Mouse (Mus musculus): ENCODE results near the gene Uts2b. TPM values are rescaled to one million over a fixed set of nuclear protein-coding genes. Genes with fewer than 3 reads are reported as not detected.

Uts2b gene
- not detected in 2 replicates for total RNA-seq (2014; fragmentation: Nextera tagmentation)
- total RNA-seq (2017), result 0.17 TPM in 1 of 2 replicates, not detected in the other
- polyA plus RNA-seq (2012), result not detected in 2 replicates

DNA sequence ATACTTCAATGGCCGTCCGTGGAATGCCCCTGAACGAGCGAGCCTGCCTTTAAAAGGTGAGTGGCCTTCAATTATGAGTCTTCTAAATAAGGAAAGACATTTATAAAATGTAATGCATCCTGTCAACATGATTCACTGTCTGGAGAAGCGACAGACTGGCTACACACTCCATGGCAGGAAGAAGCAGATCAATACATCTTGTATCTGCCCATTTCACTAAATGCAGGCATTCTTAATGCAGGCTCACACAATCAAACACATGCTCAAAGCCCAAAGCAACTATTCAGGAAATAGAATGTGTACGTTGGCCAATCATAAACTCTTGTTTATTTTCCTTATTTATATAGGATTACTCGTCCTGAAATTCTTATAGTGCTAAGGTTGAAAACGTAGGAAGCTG is at the start of gene Uts2b:
Uts2b (minus strand) TSS at position 49 of the 400 bp plus-strand sequence.
- Histone ChIP-seq H3K4me1 (ENCODE audit: insufficient read depth, low read depth, low read length) (no peaks in the 10 kb centered on the region), H3K27me3 (ENCODE audit: insufficient read depth, low read length) (no peaks in the 10 kb centered on the region), H3K4me3 (ENCODE audit: low read depth, low read length) (no peak within 1 kb of the TSS), H3K9me3 (replicated peaks) (no peaks in the 10 kb centered on the region), H3K36me3 (replicated peaks) (no peaks in the 10 kb centered on the region)
- no peak for TF ChIP-seq CTCF (IDR thresholded peaks at IDR 0.05; ENCODE audit: low read depth, low read length)
- TF ChIP-seq POLR2AphosphoS5 (IDR thresholded peaks at IDR 0.05; ENCODE audit: insufficient replicate concordance, low read depth, low read length), result no peak
- TF ChIP-seq GATA1 (IDR thresholded peaks at IDR 0.05; ENCODE audit: borderline replicate concordance, low read length), result no peak
- TF ChIP-seq GATA2 (IDR thresholded peaks at IDR 0.05; ENCODE audit: borderline replicate concordance, low read depth, low read length), result no peak
- no peak for TF ChIP-seq TAL1 (conservative IDR thresholded peaks at IDR 0.05; ENCODE audit: low read depth, low read length)
- ATAC-seq (ENCODE audit: extremely low read depth, insufficient number of reproducible peaks, low FRiP score, poor library complexity, severe bottlenecking) (no peak), DNase-seq (ENCODE audit: low spot score) (no peak)

DNA sequence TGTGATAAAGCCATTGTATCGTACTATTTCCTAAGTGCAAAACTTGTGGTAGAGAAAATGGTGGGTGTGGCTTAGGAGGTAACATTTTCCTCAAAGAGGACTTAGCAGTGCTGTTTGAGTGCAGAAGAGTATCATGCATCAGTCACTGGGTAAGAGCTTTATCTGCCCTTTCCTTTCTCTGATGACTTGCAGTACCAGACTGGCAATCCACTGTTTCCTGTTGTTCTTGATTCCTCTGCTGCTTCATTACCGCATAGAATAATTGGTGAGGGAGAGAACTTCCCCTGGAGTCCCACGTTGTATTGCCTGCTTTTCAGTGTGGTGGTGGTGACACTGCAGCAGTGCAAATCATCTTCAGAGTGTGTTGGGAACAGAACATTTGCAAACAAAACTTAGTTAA is 47.6 kb upstream of the Uts2b start:
- no peaks in the 10 kb centered on the region for H3K27me3 ChIP-seq (ENCODE audit: insufficient read depth, low read length)
- no peak for TF ChIP-seq TAL1 (conservative IDR thresholded peaks at IDR 0.05; ENCODE audit: low read depth, low read length)
- TF ChIP-seq CTCF (IDR thresholded peaks at IDR 0.05; ENCODE audit: low read depth, low read length), result no peak
- no peak for TF ChIP-seq GATA2 (IDR thresholded peaks at IDR 0.05; ENCODE audit: borderline replicate concordance, low read depth, low read length)
- TF ChIP-seq GATA1 (IDR thresholded peaks at IDR 0.05; ENCODE audit: borderline replicate concordance, low read length), result no peak
- no peak for TF ChIP-seq POLR2AphosphoS5 (IDR thresholded peaks at IDR 0.05; ENCODE audit: insufficient replicate concordance, low read depth, low read length)
- no peak for DNase-seq (ENCODE audit: low spot score)
- no peak for ATAC-seq (ENCODE audit: extremely low read depth, insufficient number of reproducible peaks, low FRiP score, poor library complexity, severe bottlenecking)
- no peak overlapping the region for H3K4me3 ChIP-seq (ENCODE audit: low read depth, low read length)
- peaks cover 66% of the 10 kb centered on the region for H3K36me3 ChIP-seq (replicated peaks)
- H3K9me3 ChIP-seq (replicated peaks), result no peaks in the 10 kb centered on the region
- no peaks in the 10 kb centered on the region for H3K4me1 ChIP-seq (ENCODE audit: insufficient read depth, low read depth, low read length)

DNA sequence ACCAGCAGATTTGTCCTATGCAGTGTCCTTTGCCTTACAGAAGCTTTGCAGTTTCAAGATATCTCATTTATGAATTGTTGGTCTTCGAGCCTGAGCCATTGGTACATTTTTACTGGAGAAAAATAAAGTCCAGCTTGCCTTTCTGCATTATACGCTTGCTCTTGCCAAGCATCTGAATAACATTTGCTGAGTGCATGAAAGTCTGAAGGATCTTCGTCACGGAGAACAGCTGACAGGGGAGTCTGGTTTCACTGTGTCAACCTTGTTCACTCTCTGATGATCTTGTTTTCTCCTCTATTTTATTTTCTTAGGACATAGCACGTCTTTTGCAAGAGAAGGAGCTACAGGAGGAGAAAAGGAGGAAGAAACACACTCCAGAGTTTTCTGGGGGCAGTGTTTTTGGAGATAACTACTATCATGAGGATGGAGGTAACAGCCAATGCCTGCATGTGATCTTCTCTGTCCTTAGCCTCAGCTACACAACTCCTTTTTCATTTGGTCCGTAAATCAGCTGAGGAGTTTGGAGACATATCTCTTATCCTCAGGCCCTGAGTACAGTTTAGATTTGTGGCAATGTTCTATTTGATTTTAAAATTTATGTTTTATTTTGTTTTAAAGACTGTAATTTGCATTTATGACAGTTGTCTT is 47.0 kb upstream of the Uts2b start:
- TF ChIP-seq GATA1 (IDR thresholded peaks at IDR 0.05; ENCODE audit: borderline replicate concordance, low read length) (no peak), POLR2AphosphoS5 (IDR thresholded peaks at IDR 0.05; ENCODE audit: insufficient replicate concordance, low read depth, low read length) (no peak), CTCF (IDR thresholded peaks at IDR 0.05; ENCODE audit: low read depth, low read length) (no peak), GATA2 (IDR thresholded peaks at IDR 0.05; ENCODE audit: borderline replicate concordance, low read depth, low read length) (no peak), TAL1 (conservative IDR thresholded peaks at IDR 0.05; ENCODE audit: low read depth, low read length) (no peak)

DNA sequence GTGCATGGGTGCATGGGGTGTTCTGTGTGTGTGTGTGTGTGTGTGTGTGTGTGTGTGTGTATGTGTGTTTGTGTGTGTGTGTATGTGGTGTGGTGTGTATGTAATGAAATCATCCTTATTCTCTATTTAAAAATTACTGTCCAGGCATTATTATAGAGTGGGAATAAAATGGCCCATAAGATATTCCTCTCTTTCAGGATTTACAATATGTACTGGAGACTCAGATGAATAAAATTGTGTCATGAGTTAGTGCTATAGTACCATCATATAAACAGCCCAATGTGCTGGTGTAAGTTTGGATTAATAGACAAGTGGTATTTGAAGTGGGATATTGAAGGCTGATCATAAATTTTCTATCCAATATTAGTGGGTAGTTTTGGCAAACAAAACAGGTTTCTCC is 34.1 kb upstream of the Uts2b start:
- DNase-seq (ENCODE audit: low spot score) (no peak), ATAC-seq (ENCODE audit: extremely low read depth, insufficient number of reproducible peaks, low FRiP score, poor library complexity, severe bottlenecking) (no peak)
- Histone ChIP-seq H3K4me1 (ENCODE audit: insufficient read depth, low read depth, low read length) (no peaks in the 10 kb centered on the region), H3K9me3 (replicated peaks) (no peaks in the 10 kb centered on the region), H3K4me3 (ENCODE audit: low read depth, low read length) (no peak overlapping the region), H3K36me3 (replicated peaks) (peaks cover 24% of the 10 kb centered on the region), H3K27me3 (ENCODE audit: insufficient read depth, low read length) (no peaks in the 10 kb centered on the region)
- no peak for TF ChIP-seq POLR2AphosphoS5 (IDR thresholded peaks at IDR 0.05; ENCODE audit: insufficient replicate concordance, low read depth, low read length)
- no peak for TF ChIP-seq GATA2 (IDR thresholded peaks at IDR 0.05; ENCODE audit: borderline replicate concordance, low read depth, low read length)
- no peak for TF ChIP-seq GATA1 (IDR thresholded peaks at IDR 0.05; ENCODE audit: borderline replicate concordance, low read length)
- no peak for TF ChIP-seq TAL1 (conservative IDR thresholded peaks at IDR 0.05; ENCODE audit: low read depth, low read length)
- no peak for TF ChIP-seq CTCF (IDR thresholded peaks at IDR 0.05; ENCODE audit: low read depth, low read length)

More for the DNA sequence above, 47.0 kb upstream of the Uts2b start:
- H3K27me3 ChIP-seq (ENCODE audit: insufficient read depth, low read length), result no peaks in the 10 kb centered on the region
- H3K4me1 ChIP-seq (ENCODE audit: insufficient read depth, low read depth, low read length), result no peaks in the 10 kb centered on the region
- no peak overlapping the region for H3K4me3 ChIP-seq (ENCODE audit: low read depth, low read length)
- peaks cover 64% of the 10 kb centered on the region for H3K36me3 ChIP-seq (replicated peaks)
- DNase-seq (ENCODE audit: low spot score), result no peak
- ATAC-seq (ENCODE audit: extremely low read depth, insufficient number of reproducible peaks, low FRiP score, poor library complexity, severe bottlenecking), result no peak
- H3K9me3 ChIP-seq (replicated peaks), result no peaks in the 10 kb centered on the region

DNA sequence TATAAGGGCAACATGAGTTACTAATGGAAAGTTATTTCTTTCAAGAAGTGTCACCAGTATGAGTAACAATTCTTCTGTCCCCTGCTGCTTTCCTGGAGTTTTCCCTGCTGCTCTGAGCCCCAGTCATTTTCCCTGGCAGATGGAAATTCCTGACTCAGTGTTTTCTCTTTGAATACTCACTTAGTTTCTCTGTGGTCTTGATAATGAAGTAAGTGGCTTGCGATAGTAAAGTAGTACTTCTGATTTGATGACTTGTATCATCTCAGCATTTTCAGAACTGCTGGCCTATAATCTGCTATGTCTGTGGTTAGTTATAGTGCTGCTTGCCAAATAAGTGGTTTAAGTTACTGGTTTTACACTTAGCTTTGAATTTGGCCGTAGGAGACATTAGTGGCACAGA is 31.5 kb upstream of the Uts2b start:
- no peak for ATAC-seq (ENCODE audit: extremely low read depth, insufficient number of reproducible peaks, low FRiP score, poor library complexity, severe bottlenecking)
- no peaks in the 10 kb centered on the region for H3K4me1 ChIP-seq (ENCODE audit: insufficient read depth, low read depth, low read length)
- no peaks in the 10 kb centered on the region for H3K9me3 ChIP-seq (replicated peaks)
- H3K4me3 ChIP-seq (ENCODE audit: low read depth, low read length), result no peak overlapping the region
- H3K27me3 ChIP-seq (ENCODE audit: insufficient read depth, low read length), result no peaks in the 10 kb centered on the region
- H3K36me3 ChIP-seq (replicated peaks), result peaks cover 15% of the 10 kb centered on the region
- DNase-seq (ENCODE audit: low spot score), result no peak
- TF ChIP-seq GATA2 (IDR thresholded peaks at IDR 0.05; ENCODE audit: borderline replicate concordance, low read depth, low read length) (no peak), TAL1 (conservative IDR thresholded peaks at IDR 0.05; ENCODE audit: low read depth, low read length) (no peak), GATA1 (IDR thresholded peaks at IDR 0.05; ENCODE audit: borderline replicate concordance, low read length) (no peak), CTCF (IDR thresholded peaks at IDR 0.05; ENCODE audit: low read depth, low read length) (no peak), POLR2AphosphoS5 (IDR thresholded peaks at IDR 0.05; ENCODE audit: insufficient replicate concordance, low read depth, low read length) (no peak)

DNA sequence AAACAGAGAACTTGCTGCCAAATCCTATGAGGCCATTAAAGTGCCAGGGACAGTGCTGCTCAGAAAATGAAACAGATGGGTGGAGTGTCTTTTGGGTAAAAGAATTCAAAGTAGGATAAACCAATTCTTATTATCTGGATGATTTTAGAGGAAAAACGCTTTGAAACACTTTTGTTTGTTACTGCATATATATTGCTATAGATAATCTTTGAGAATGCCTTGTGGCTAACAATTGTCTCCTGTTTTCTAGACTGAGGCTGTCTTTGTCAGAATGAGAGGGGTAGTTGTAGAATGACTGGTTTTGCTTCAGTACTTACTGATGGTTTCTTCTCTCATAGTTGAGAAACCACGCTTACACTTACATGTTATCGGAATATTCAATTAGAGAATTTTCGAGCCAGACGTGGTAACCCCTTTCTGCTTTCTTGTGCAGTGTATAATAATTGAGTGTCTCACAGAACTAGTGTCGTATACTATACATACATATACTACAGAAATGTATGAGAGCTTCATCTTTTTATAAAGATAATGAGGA is 29.7 kb upstream of the Uts2b start:
- no peaks in the 10 kb centered on the region for H3K27me3 ChIP-seq (ENCODE audit: insufficient read depth, low read length)
- no peak overlapping the region for H3K4me3 ChIP-seq (ENCODE audit: low read depth, low read length)
- peaks cover 4% of the 10 kb centered on the region for H3K4me1 ChIP-seq (ENCODE audit: insufficient read depth, low read depth, low read length)
- DNase-seq (ENCODE audit: low spot score), result no peak
- H3K9me3 ChIP-seq (replicated peaks), result no peaks in the 10 kb centered on the region
- H3K36me3 ChIP-seq (replicated peaks), result peaks cover 6% of the 10 kb centered on the region
- ATAC-seq (ENCODE audit: extremely low read depth, insufficient number of reproducible peaks, low FRiP score, poor library complexity, severe bottlenecking), result no peak
- TF ChIP-seq GATA1 (IDR thresholded peaks at IDR 0.05; ENCODE audit: borderline replicate concordance, low read length) (no peak), GATA2 (IDR thresholded peaks at IDR 0.05; ENCODE audit: borderline replicate concordance, low read depth, low read length) (no peak), POLR2AphosphoS5 (IDR thresholded peaks at IDR 0.05; ENCODE audit: insufficient replicate concordance, low read depth, low read length) (no peak), TAL1 (conservative IDR thresholded peaks at IDR 0.05; ENCODE audit: low read depth, low read length) (no peak), CTCF (IDR thresholded peaks at IDR 0.05; ENCODE audit: low read depth, low read length) (no peak)

Measured in G1E (cell line).